Mouse (Mus musculus) thymus, postnatal 4 days (tissue): ENCODE results near the gene 1700029F12Rik.

Experiments
- DNase-seq: peaks from one replicate; pipeline ENCODE4 v3.0.0; 2021

1700029F12Rik gene

DNA sequence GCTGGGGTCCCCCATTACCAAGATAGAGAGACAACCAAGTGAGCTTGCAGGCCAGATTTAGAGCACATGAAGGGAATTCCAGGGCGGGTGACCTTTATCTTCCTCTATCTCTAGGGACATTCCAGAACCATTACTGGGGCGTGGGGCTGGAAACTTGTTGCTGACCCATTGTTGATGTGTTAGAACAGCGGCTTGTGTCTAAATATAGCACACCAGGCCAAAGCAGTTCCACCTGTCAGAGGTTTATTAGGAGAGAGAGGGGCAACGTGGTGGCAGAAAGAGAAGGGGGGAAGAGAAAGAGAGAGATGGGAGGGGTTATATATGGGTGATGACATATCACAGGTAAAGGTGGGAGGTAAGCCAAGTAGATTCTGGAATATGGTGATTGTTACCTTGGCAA lies 12.3 kb downstream of the 1700029F12Rik start:
- no peak for DNase-seq

GRCm38 (mm10) chr13:97020122-97020521 lies 14.0 kb downstream of the 1700029F12Rik start:
- DNase-seq: no peak

DNA sequence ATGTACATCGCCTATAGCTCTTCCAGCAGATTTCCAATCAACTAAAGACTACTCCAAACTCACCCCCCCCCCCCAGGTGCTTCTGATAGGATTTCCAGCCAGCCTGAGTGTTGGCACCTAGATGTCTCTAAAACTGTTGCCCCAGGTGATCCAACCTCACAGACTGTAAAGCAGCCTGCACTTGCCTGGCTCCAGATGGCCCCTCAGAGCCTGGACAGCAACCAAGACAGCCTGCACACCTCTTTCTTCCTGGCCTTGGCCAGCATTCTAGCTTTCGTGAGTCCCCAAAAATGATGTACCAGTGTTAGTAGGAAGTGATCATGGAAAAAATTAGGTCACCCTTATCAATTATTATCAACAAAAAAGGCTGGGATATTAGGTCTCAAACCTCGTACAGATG lies 16.5 kb downstream of the 1700029F12Rik start:
- no peak for DNase-seq

GRCm38 (mm10) chr13:97014366-97014765 lies 19.8 kb downstream of the 1700029F12Rik start:
- no peak for DNase-seq

DNA sequence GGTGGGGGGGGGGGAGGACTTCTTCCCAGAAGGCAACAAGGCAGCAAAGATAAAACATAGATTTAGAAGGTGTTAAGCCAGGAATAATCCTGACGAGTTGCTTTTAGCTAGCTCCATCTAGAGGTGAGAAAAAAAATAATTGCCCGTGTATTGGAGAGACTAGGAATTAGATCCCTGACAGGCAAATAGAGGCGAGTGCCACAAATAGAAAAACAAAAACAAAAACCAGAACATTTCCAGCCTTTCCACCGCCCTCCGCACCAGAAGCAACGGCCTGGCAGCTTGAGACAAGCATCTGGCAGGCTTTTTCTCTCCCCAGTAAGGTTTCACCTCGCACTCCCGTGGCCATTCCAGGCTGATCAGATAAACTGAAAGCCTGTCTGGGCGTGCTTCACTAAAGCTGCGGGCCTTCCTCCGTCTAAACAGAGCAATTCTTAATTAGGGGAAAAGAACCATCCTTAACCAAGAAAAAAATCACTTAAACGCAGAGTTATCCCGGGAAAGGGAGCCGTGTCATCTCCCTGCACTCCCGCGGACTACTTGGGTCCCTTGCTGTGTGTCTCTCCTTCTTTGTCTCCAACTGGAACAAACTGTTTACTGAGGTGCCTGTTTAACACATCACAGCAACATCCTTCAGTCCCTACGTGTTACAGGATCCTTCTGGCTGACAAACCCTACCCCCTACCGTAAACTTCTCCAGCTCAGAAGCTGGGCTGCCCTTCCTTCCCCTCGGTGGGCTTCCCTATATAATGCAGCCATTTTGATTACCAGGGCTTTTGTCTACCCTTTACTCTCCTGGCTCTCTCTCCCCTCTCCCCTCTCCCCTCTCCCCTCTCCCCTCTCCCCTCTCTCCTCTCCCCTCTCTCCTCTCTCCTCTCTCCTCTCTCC lies 25.7 kb downstream of the 1700029F12Rik start:
- peak; percentile 28 for DNase-seq

GRCm38 (mm10) chr13:97007501-97008265 lies 26.5 kb downstream of the 1700029F12Rik start:
- no peak for DNase-seq

GRCm38 (mm10) chr13:97006784-97007183 lies 27.4 kb downstream of the 1700029F12Rik start:
- DNase-seq: no peak

DNA sequence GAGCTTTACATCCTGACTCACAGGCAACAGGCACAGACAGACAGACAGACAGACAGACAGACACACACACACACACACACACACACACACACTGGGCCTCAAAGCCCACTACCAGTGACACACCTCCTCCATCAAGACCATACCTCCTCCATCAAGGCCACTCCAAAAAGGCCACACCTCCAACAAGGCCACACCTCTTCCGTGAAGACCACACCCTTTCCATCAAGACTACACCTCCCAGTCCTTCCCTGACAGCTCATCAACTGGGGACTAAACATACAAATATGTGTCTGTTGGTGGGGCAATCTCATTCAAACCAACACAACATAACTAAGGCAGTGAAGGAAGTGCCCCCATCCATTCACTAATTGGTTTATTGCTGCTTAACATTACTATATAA lies 37.1 kb downstream of the 1700029F12Rik start:
- no peak for DNase-seq

DNA sequence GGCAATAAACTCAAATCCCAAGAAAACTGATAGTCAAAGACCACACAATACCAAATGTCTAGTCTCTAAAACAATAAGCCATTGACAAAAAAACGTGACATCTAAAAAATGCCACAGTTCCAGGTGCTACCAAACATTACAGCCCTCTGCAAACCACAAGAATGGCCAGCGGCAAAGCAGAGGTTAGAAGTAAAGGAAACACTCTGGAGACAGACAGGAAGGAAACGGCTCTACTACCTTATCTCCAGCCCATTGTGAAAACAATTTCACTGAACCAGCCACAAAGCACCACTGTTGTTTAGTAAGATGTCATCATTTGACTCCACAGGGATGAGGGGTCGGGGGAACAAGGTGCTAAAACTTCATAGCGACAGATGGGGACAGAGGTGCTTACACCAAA lies 38.9 kb downstream of the 1700029F12Rik start:
- no peak for DNase-seq

DNA sequence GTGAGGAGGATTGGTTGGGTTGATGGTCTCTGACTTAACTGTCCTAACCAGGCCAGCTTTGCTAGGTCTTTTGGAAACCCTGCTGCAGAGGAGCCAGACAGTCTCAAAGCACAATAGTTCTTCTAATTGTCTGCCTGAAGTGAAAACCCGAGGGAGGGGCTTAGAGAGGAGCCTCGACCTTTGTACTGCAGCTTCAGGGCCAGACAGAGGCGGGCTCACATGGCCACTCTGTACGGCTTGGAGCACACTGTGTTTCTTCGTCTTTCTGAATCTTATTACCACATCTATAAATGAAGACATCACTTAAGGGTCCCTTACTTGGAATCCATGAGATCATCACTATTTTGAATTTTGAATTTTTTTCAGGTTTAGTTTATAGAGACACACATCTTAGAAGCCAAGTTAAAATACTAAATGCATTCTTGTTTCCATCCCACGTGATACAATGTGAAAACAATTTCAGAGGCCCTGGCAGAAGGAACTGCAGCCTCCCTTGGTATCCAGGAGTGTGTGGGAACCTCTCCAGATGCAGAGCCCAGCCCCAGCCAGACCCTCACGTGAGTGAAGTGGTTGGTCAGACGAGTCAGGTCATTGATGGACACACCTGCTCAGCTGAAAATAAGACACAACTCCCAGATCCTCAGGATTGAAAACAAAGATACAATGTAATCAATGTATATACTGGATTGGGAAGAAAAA lies 40.7 kb downstream of the 1700029F12Rik start:
- DNase-seq: no peak

- no peak for DNase-seq
Measured at GRCm38 (mm10) chr13:96990561-96991265, 43.4 kb downstream of the 1700029F12Rik start.

- no peak for DNase-seq
Measured at GRCm38 (mm10) chr13:96990045-96990444, 44.1 kb downstream of the 1700029F12Rik start.

GRCm38 (mm10) chr13:96989129-96989528 lies 45.0 kb downstream of the 1700029F12Rik start:
- DNase-seq: no peak

- no peak for DNase-seq
Measured at GRCm38 (mm10) chr13:96985599-96986275, 48.4 kb downstream of the 1700029F12Rik start.

- no peak for DNase-seq
Measured at GRCm38 (mm10) chr13:96984688-96985087, 49.5 kb downstream of the 1700029F12Rik start.

GRCm38 (mm10) chr13:96983251-96984126 lies 50.7 kb downstream of the 1700029F12Rik start:
- DNase-seq: peak; percentile 44

DNA sequence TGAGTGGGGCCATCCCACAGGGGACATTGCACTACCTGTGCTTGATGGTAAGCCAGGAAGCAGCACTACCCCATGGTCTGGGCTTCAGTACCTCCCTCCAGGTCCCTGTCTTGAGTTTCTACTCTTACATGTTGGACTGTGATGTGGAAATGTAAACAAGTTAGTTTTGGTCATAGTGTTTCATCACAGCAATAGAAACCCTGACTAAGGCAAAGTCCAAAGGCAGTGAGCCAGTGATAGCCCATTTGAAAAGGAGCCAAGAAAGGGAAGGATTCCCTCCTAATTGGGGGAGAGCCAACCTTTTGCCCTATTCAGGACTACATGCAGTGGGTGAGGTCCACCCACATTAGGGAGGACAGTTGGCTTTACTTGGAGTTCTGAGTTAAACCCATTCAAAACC lies 53.6 kb downstream of the 1700029F12Rik start:
- DNase-seq: no peak

DNA sequence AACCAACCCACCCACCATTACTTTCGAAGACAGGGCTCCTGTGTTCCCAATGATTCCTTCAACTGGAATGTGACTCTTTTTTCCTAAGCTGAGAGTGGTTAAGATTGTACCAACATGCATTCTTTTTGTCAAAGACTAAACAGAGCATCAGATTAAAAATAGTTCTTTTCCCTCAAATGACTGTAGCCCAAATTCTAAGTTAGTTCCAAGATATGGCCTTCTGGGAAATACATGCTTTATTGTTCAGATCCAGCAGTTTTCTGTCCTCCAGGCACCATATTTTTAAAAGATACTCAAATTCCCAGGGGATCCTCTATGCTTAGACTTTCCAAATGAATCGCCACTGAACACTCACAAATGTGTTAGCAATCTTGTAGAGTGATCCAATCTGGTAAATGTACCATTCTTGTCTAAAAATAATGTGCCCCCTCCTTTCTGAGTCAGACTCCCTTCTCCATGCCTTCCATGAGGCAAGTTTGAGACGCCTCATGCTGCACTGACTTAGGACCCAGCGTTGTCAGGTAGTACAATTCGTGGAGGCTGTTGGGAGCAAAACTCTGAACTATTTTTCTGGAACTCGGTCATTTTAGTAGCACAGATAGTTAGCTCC lies 57.1 kb downstream of the 1700029F12Rik start:
- no peak for DNase-seq

DNA sequence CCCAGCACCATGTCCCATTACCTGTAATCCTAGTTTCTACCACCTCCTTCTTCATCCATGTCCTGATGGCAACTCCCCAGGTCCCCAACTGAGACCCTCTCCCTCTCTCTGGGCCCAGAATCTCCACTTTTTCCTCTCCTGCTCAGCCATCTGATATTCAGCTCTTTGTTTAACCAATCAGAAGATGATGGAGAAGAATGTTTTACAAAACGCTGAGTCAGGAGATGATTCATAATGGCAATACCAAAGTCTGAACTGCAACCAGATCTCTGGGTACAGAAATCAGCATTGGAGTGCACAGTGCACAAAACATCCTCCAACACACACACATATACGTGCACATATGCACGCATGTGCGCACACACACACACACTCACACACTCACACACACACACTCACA lies 60.8 kb downstream of the 1700029F12Rik start:
- DNase-seq: no peak
